Mouse (Mus musculus): ENCODE data around the gene Cabcoco1.

The Cabcoco1 gene

GRCm38 (mm10) chr10:68435754-68436153, 105.9 kb downstream of the Cabcoco1 start:
- DNase-seq (ENCODE audit: low read depth, low spot score) = no peak

- no peak for DNase-seq (ENCODE audit: low read depth, low spot score)
Measured at GRCm38 (mm10) chr10:68435001-68435560, 106.6 kb downstream of the Cabcoco1 start.

- DNase-seq (ENCODE audit: low read depth, low spot score) = no peak
Measured at GRCm38 (mm10) chr10:68434045-68434639, 107.6 kb downstream of the Cabcoco1 start.

- no peak for DNase-seq (ENCODE audit: low read depth, low spot score)
Measured at GRCm38 (mm10) chr10:68431346-68431745, 110.3 kb downstream of the Cabcoco1 start.

- no peak for DNase-seq (ENCODE audit: low read depth, low spot score)
Measured at GRCm38 (mm10) chr10:68430929-68431328, 110.8 kb downstream of the Cabcoco1 start.

- DNase-seq (ENCODE audit: low read depth, low spot score) = no peak
Measured at GRCm38 (mm10) chr10:68420393-68420920, 121.2 kb downstream of the Cabcoco1 start.

GRCm38 (mm10) chr10:68419893-68420292, 121.8 kb downstream of the Cabcoco1 start:
- no peak for DNase-seq (ENCODE audit: low read depth, low spot score)

- DNase-seq (ENCODE audit: low read depth, low spot score) = no peak
Measured at GRCm38 (mm10) chr10:68417074-68417790, 124.5 kb downstream of the Cabcoco1 start.

GRCm38 (mm10) chr10:68405936-68406335, 135.8 kb downstream of the Cabcoco1 start:
- no peak for DNase-seq (ENCODE audit: low read depth, low spot score)

- DNase-seq (ENCODE audit: low read depth, low spot score) = no peak
Measured at GRCm38 (mm10) chr10:68396786-68397185, 144.9 kb downstream of the Cabcoco1 start.

GRCm38 (mm10) chr10:68396083-68396482, 145.6 kb downstream of the Cabcoco1 start:
- DNase-seq (ENCODE audit: low read depth, low spot score) = no peak

GRCm38 (mm10) chr10:68391640-68392039, 150.1 kb downstream of the Cabcoco1 start:
- no peak for DNase-seq (ENCODE audit: low read depth, low spot score)

- DNase-seq (ENCODE audit: low read depth, low spot score) = no peak
Measured at GRCm38 (mm10) chr10:68388802-68389201, 152.9 kb downstream of the Cabcoco1 start.

GRCm38 (mm10) chr10:68388138-68388537, 153.6 kb downstream of the Cabcoco1 start:
- DNase-seq (ENCODE audit: low read depth, low spot score) = no peak

Data from retina, postnatal 7 days (tissue).